Mouse (Mus musculus) heart, adult 2 months (tissue): ENCODE results near the gene Tmem63b. TPM values are rescaled to one million over a fixed set of nuclear protein-coding genes. Genes with fewer than 3 reads are reported as not detected.

Experiments used
- DNase-seq, 2 experiments: peaks; one replicate each; pipeline ENCODE4 v3.0.0; 2021
- H3K27ac ChIP-seq: fragments of 200-600 bp; 2 replicates; pipeline ENCODE4 v1.8.1; 2022
- H3K27me3 ChIP-seq: fragments of 200-500 bp; 2 replicates; pipeline ENCODE4 v1.6.1; 2012; ENCODE audit warnings: mild to moderate bottlenecking, low read length, inconsistent platforms, mixed read lengths; ENCODE audit not compliant: control insufficient read depth, insufficient read depth
- H3K36me3 ChIP-seq: fragments of 200-500 bp; 2 replicates; pipeline ENCODE4 v1.6.1; 2012; ENCODE audit warnings: low read length, inconsistent platforms; ENCODE audit not compliant: control insufficient read depth, insufficient read depth
- H3K4me1 ChIP-seq: fragments of 200-500 bp; 2 replicates; pipeline ENCODE4 v1.6.1; 2011; ENCODE audit warnings: low read length; ENCODE audit not compliant: control insufficient read depth, insufficient read depth
- H3K4me3 ChIP-seq: fragments of 200-600 bp; 2 replicates; pipeline ENCODE4 v1.8.1; 2022
- H3K79me2 ChIP-seq: fragments of 200-500 bp; replicated peaks from 2 replicates; pipeline ENCODE4 v1.6.1; 2012; ENCODE audit warnings: mild to moderate bottlenecking, inconsistent platforms, low read length, moderate library complexity, mixed read lengths; ENCODE audit not compliant: control insufficient read depth, insufficient read depth
- H3K9ac ChIP-seq: fragments of 200-500 bp; 2 replicates; pipeline ENCODE4 v1.6.1; 2012; ENCODE audit warnings: low read depth, mild to moderate bottlenecking, control low read depth, inconsistent platforms, low read length, mixed read lengths
- CTCF ChIP-seq: fragments of 200-600 bp; IDR thresholded peaks from 2 replicates; pipeline ENCODE4 v1.8.1; 2022; ENCODE audit warnings: antibody characterized with exemption, mild to moderate bottlenecking, moderate library complexity
- EP300 ChIP-seq: fragments of 200-500 bp; IDR thresholded peaks from 2 replicates; pipeline ENCODE4 v1.6.1; 2011; ENCODE audit warnings: low read depth, low read length, control low read depth; ENCODE audit not compliant: insufficient read depth
- POLR2A ChIP-seq: fragments of 200-500 bp; IDR thresholded peaks from 2 replicates; pipeline ENCODE4 v1.6.1; 2011; ENCODE audit warnings: mild to moderate bottlenecking, low read depth, low read length, control low read depth; ENCODE audit not compliant: insufficient read depth
- WGBS: fragments of 180-500 bp; shearing (Covaris S2); methylation state at CpG from one replicate; pipeline ENCODE4 v1.1.7; 2018; 5-methylcytosine and 5-hydroxymethylcytosine counted together
- intact Hi-C: fragments of 180-260 bp; cut with DNase I; formaldehyde crosslinking; loops from one replicate; pipeline ENCODE4 v1.15.1; 2025
- polyA plus RNA-seq: library from polyadenylated mRNA; depleted of rRNA; stranded (reverse); fragments of >200 nt; gene quantifications from 2 replicates; pipeline ENCODE4 v1.2.3, GENCODE M21; 2012
- total RNA-seq, 2 experiments: library from RNA; stranded (reverse); gene quantifications; 2 replicates each; pipeline ENCODE4 v1.2.3; 2021

The Tmem63b gene
- total and polyA plus RNA-seq, 3 experiments, result 81.8 to 122 (median 90.1) TPM

- Histone ChIP-seq H3K4me1 (peaks cover 6% of the 10 kb centered on the region), H3K27me3 (no peaks in the 10 kb centered on the region), H3K36me3 (no peaks in the 10 kb centered on the region), H3K79me2 (no peaks in the 10 kb centered on the region; the same call in 1 of the 2 replicates), H3K4me3 (no peak overlapping the region), H3K27ac (peak overlapping the region; percentile 86), H3K9ac (no peak overlapping the region)
- no peak for TF ChIP-seq EP300
- no peak for TF ChIP-seq CTCF
- TF ChIP-seq POLR2A, result no peak
- intact Hi-C loops, result no loop called here
- DNase-seq, result no peak
- WGBS, result 67% methylated on average over 23 of the region's 23 CpGs
Observed at GRCm38 (mm10) chr17:45695227-45696120, 8.8 kb upstream of the Tmem63b start.

DNA sequence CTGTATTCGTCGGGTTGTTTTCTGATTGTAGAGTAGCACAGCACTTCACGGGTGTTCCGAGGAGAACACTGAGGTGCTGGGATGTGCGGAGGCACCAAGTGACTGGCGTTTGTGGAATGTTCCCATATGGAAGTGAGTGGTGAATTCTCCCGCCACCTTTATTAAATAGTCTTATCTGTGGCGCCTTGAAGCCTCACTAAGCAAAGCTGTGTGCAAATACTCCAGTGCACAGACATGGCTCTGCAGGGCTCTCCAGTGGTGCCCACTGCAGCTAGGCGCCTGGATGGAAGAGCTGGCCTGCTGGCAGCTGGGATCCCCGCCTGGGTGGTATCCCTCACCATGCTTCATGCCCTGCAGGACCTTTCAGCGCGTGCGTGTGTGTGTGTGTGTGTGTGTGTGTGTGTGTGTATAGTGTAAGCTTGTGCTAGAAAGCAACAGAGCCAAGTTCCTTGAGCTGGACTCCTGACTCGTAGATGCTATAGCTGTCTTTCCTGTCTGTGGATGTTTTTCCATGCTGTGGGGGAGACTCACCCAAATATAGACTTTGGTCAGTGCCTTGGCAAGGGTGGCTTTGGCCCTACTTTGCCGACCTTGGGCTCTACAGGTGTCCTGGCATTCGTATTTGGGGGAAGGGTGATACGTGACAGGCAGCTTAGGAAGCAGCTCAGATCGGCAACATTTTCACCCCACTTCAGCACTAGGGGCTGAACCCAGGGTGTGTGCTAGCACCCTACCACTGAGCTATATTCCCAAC is 7.3 kb upstream of the Tmem63b start:
- Histone ChIP-seq H3K27ac (peak overlapping the region; percentile 86), H3K36me3 (no peaks in the 10 kb centered on the region)
- intact Hi-C loops, result no loop called here

DNA sequence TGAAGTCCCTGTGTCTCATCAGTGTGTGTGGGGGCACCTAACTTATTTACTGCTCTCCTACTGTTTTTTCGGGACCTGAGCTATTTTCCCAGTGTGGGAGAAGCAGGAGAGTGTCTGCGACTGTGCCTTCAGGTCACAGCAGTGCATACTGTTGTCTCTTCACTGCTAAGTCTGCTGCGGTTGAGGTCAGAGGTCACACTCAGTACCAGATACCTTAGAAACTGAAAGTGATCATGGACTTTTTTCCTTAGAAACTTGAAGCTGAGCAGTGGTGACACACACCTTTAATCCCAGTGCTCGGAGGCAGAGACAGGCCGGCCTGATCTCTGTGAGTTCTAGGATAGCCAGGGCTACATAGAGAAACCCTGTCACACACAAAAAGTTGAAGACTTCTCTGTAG is 5.5 kb upstream of the Tmem63b start:
- 86% methylated on average over 5 of the region's 5 CpGs for WGBS
- no peak overlapping the region for H3K27ac ChIP-seq

More for the DNA sequence above, 7.3 kb upstream of the Tmem63b start:
- H3K79me2 ChIP-seq, result peaks cover under 1% of the 10 kb centered on the region
- 52% methylated on average over 18 of the region's 18 CpGs for WGBS
- H3K4me1 ChIP-seq, result peaks cover 8% of the 10 kb centered on the region
- 0 out of 2 replicates have a peak overlapping the region, but pooled peaks have one; percentile 17 for H3K9ac ChIP-seq
- peak in 1 of 2 experiments; percentile 62 for DNase-seq
- TF ChIP-seq EP300 (peak; percentile 78; the same call in 1 of the 2 replicates), CTCF (no peak)
- H3K27me3 ChIP-seq, result no peaks in the 10 kb centered on the region
- no peak overlapping the region for H3K4me3 ChIP-seq

DNA sequence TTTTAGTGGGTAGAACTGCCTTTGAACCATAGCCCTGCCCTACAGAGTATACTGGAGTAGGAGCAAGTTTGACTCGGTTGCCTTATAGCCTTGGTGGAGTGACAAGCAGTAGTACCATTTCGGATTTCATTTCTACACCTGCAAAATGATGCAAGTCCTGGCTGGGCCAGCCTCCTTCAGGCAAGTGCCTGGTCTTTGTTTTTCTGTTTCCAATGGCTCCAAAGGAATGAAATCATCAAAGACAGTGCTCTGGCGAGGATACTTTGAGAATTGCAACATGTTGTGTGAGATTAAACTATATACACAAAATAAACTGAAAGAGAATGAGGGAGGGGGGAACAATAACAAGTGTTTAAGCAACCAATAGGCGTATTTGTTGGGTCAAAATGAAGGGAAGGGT is 3.3 kb upstream of the Tmem63b start:
- no peak for DNase-seq
- Histone ChIP-seq H3K36me3 (no peaks in the 10 kb centered on the region), H3K4me3 (no peak overlapping the region), H3K79me2 (peaks cover 8% of the 10 kb centered on the region), H3K27me3 (no peaks in the 10 kb centered on the region; the same call in 1 of the 2 replicates), H3K4me1 (peaks cover 13% of the 10 kb centered on the region), H3K27ac (no peak overlapping the region), H3K9ac (no peak overlapping the region)
- TF ChIP-seq CTCF (no peak), POLR2A (no peak), EP300 (no peak)
- intact Hi-C loops, result no loop called here
- 90% methylated on average over 4 of the region's 4 CpGs for WGBS

More for the DNA sequence above, 5.5 kb upstream of the Tmem63b start:
- Histone ChIP-seq H3K36me3 (no peaks in the 10 kb centered on the region), H3K79me2 (peaks cover 3% of the 10 kb centered on the region), H3K4me1 (peaks cover 11% of the 10 kb centered on the region), H3K27me3 (no peaks in the 10 kb centered on the region), H3K9ac (no peak overlapping the region), H3K4me3 (no peak overlapping the region)
- TF ChIP-seq CTCF, result no peak
- no peak for TF ChIP-seq POLR2A
- no peak for TF ChIP-seq EP300
- DNase-seq, result no peak
- intact Hi-C loops, result no loop called here

- peak overlapping the region; percentile 20; the same call in 1 of the 2 replicates for H3K27ac ChIP-seq
- H3K4me1 ChIP-seq, result peaks cover 9% of the 10 kb centered on the region
- TF ChIP-seq CTCF, result no peak
- TF ChIP-seq EP300, result no peak
- no peak for TF ChIP-seq POLR2A
- intact Hi-C loops, result no loop called here
- H3K4me3 ChIP-seq, result no peak overlapping the region
- no peaks in the 10 kb centered on the region; the same call in 1 of the 2 replicates for H3K27me3 ChIP-seq
- WGBS, result 41% methylated on average over 9 of the region's 9 CpGs
- H3K9ac ChIP-seq, result 0 out of 2 replicates have a peak overlapping the region, but pooled peaks have one; percentile 21
- no peaks in the 10 kb centered on the region for H3K36me3 ChIP-seq
- H3K79me2 ChIP-seq, result peaks cover 8% of the 10 kb centered on the region
- no peak for DNase-seq
Observed at GRCm38 (mm10) chr17:45689120-45689519, 2.4 kb upstream of the Tmem63b start.
